Mouse (Mus musculus) small intestine, adult 2 months (tissue): ENCODE results near the gene Dpp6.

Experiments used
- CTCF ChIP-seq: fragments of 200-500 bp; IDR thresholded peaks from 2 replicates; pipeline ENCODE4 v1.5.1; 2012; ENCODE audit warnings: low read depth, mild to moderate bottlenecking, control low read depth, inconsistent platforms, low read length, moderate library complexity, mixed read lengths; ENCODE audit not compliant: insufficient replicate concordance, insufficient read length; ENCODE audit errors: extremely low read depth
- POLR2A ChIP-seq: fragments of 200-500 bp; IDR thresholded peaks from 2 replicates; pipeline ENCODE4 v1.6.1; 2012; ENCODE audit warnings: low read depth, mild to moderate bottlenecking, control low read depth, inconsistent platforms, low read length, moderate library complexity

- TF ChIP-seq CTCF (no peak), POLR2A (no peak)
Observed at GRCm38 (mm10) chr5:26941471-26941870, 124.5 kb downstream of the Dpp6 start.
